Mouse (Mus musculus) ovary, adult 10 weeks (tissue): Measurements from ENCODE around the gene Ifna16. TPM values are rescaled to one million over a fixed set of nuclear protein-coding genes. Genes with fewer than 3 reads are reported as not detected.

ENCODE experiments used
- polyA plus RNA-seq: library from polyadenylated mRNA; stranded (reverse); fragments of 350-450 nt; fragmentation: Illumina TruSeq; extraction: RNeasy Lipid Tissue Mini Kit (QIAGEN cat#74804); gene quantifications from one replicate; pipeline ENCODE4 v1.2.3, GENCODE M21; 2014

Gene Ifna16
- polyA plus RNA-seq = not detected

GRCm38 (mm10) chr4:88676824-88677223, at the start of gene Ifna16:
Gene Ifna16, minus strand, starts transcription at chr4:88676924.

DNA sequence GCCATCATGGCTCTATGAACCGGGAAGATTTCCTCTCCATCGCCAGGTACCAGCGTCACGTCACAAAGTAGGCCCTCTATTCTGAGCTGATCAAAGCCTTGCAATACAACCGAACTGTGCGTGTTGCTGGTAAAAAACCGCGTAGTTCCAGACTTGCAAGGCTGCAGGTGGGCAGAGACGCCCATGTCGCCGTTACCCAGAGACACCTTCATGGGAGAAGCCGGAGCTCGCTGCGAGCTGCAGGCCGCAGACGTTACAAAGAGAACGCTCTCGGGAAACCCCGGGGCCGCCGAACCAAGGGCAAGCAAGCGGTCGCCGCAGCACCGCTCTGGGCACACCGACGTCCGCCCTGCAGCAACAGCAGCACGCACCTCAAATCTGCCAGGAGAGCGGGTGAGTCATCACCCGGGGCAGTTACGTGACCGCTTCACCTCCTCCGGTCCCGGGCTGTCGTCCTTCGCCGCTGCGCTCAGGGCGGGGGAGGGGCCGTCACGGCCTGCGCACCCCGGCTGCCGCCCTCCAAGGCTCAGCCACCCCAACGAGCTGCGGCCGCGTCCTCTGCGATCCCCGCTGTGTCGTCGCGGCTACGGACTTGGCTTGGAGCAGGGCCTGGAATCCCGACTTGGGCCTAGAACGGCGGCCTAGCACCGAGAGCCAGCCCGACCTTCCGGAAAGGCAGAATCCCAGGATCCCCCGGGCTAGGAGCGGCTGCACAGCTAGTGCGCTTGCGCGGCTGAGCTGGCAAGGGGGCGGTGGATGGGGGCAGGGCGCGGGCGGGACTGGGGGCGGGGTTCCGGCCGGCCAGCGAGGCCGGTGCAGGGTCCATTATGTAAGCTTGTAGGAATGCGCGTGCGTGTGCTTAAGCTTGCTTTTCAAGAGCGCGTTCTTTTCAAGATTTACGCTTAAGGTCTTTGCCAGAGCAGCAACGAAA, 45.3 kb upstream of the Ifna16 start, which contains the start of the genes Gm26566 and Klhl9:
TSS of gene Gm26566 (plus strand) at position 15 of the 931 bp plus-strand sequence.
TSS of gene Klhl9 (minus strand) at position 675 of the 931 bp plus-strand sequence.

GRCm38 (mm10) chr4:88691259-88691658, 14.5 kb upstream of the Ifna16 start, which contains the start of gene Ifnab:
Gene Ifnab, minus strand, starts transcription at chr4:88691359.

GRCm38 (mm10) chr4:88683812-88684211, 7.1 kb upstream of the Ifna16 start, which contains the start of gene Ifna2:
Gene Ifna2, minus strand, starts transcription at chr4:88683912.

GRCm38 (mm10) chr4:88644359-88644758, 32.4 kb downstream of the Ifna16 start, which contains the start of gene Ifna13:
Gene Ifna13, minus strand, starts transcription at chr4:88644459.

GRCm38 (mm10) chr4:88634311-88634710, 42.4 kb downstream of the Ifna16 start, which contains the start of gene C87499:
Gene C87499, minus strand, starts transcription at chr4:88634411.

Other genes with a start within 250 kb of the Ifna16 start
- 49.0 TPM for gene Hacd4, start 238.0 kb downstream of the Ifna16 start, polyA plus RNA-seq
- not detected for gene Ifnb1, start 154.2 kb downstream of the Ifna16 start, polyA plus RNA-seq
- gene Ifna15, start 118.7 kb downstream of the Ifna16 start, polyA plus RNA-seq = not detected
- not detected for gene Ifna14, start 105.1 kb downstream of the Ifna16 start, polyA plus RNA-seq
- gene Ifna9, start 84.5 kb downstream of the Ifna16 start, polyA plus RNA-seq = not detected
- gene Ifna12, start 73.5 kb downstream of the Ifna16 start, polyA plus RNA-seq = not detected
- gene C87499, start 42.5 kb downstream of the Ifna16 start, polyA plus RNA-seq = 24.0 TPM
- gene Ifna13, start 32.5 kb downstream of the Ifna16 start, polyA plus RNA-seq = not detected
- not detected for gene Ifna2, start 7.0 kb upstream of the Ifna16 start, polyA plus RNA-seq
- gene Ifnab, start 14.4 kb upstream of the Ifna16 start, polyA plus RNA-seq = not detected
- not detected for gene Gm26566, start 44.9 kb upstream of the Ifna16 start, polyA plus RNA-seq
- 236 TPM for gene Klhl9, start 45.5 kb upstream of the Ifna16 start, polyA plus RNA-seq
- not detected for gene Gm13271, start 77.9 kb upstream of the Ifna16 start, polyA plus RNA-seq
- not detected for gene Gm13283, start 83.2 kb upstream of the Ifna16 start, polyA plus RNA-seq
- gene Gm13290, start 96.9 kb upstream of the Ifna16 start, polyA plus RNA-seq = not detected
- not detected for gene Gm13289, start 100.0 kb upstream of the Ifna16 start, polyA plus RNA-seq
- gene Gm13272, start 102.9 kb upstream of the Ifna16 start, polyA plus RNA-seq = not detected
- not detected for gene Ifnz, start 105.2 kb upstream of the Ifna16 start, polyA plus RNA-seq
- gene Gm13276, start 108.8 kb upstream of the Ifna16 start, polyA plus RNA-seq = not detected
- not detected for gene Gm13277, start 111.7 kb upstream of the Ifna16 start, polyA plus RNA-seq
- gene Gm13278, start 114.6 kb upstream of the Ifna16 start, polyA plus RNA-seq = not detected
- not detected for gene Gm13275, start 117.6 kb upstream of the Ifna16 start, polyA plus RNA-seq
- gene Gm13279, start 120.5 kb upstream of the Ifna16 start, polyA plus RNA-seq = not detected
- gene Gm13285, start 122.7 kb upstream of the Ifna16 start, polyA plus RNA-seq = not detected
- gene Gm13287, start 126.3 kb upstream of the Ifna16 start, polyA plus RNA-seq = not detected
- not detected for gene Gm13288, start 128.6 kb upstream of the Ifna16 start, polyA plus RNA-seq
- gene Ifna7, start 139.3 kb upstream of the Ifna16 start, polyA plus RNA-seq = not detected
- gene Ifna11, start 143.0 kb upstream of the Ifna16 start, polyA plus RNA-seq = not detected
- gene Ifna6, start 150.5 kb upstream of the Ifna16 start, polyA plus RNA-seq = not detected
- gene Ifna5, start 158.6 kb upstream of the Ifna16 start, polyA plus RNA-seq = not detected
- gene Ifna4, start 164.9 kb upstream of the Ifna16 start, polyA plus RNA-seq = not detected
- gene Ifna1, start 173.2 kb upstream of the Ifna16 start, polyA plus RNA-seq = not detected
- gene Ifne, start 203.3 kb upstream of the Ifna16 start, polyA plus RNA-seq = not detected